Comparison of ENCODE assay signal across 9 mouse cellular contexts in genomic region chr3:9546882-9547620, GRCm38 (mm10).
DNase-seq lines count a peak whose midpoint lies in the region; ATAC-seq and TF ChIP-seq lines count a peak whose summit lies in the region.
"Had no signal": no experiment of that assay in that cellular context is flagged by ENCODE, and none has a peak within 500 bp of the region (broad histone marks: within the 10 kb centered on the region; RNA-seq: fewer than 3 reads in every experiment).

No protein-coding gene starts in this region.

- H3K4me2 ChIP-seq in hindbrain, embryonic 12.5 days (replicated peaks) = peak overlapping the region; percentile 14; the same call in 1 of the 2 replicates

- no peak overlapping the region for H3K4me3 ChIP-seq in hindbrain, embryonic 12.5 days
- H3K4me3 ChIP-seq in layer of hippocampus, adult 2 months = no peak overlapping the region
- H3K4me3 ChIP-seq: gastrocnemius, adult 2 months had no signal

- H3K36me3 ChIP-seq in hindbrain, embryonic 12.5 days = no peaks in the 10 kb centered on the region

- no peaks in the 10 kb centered on the region for H3K27me3 ChIP-seq in hindbrain, embryonic 12.5 days

- no peak overlapping the region for H3K9ac ChIP-seq in hindbrain, embryonic 12.5 days

- 45% methylated on average over 15 of the region's 15 CpGs for WGBS in hindbrain, embryonic 12.5 days

- no peak for TF ChIP-seq CTCF in layer of hippocampus, adult 2 months (conservative IDR thresholded peaks at IDR 0.05)

- no peak overlapping the region for H3K27ac ChIP-seq in hindbrain, embryonic 12.5 days
- H3K27ac ChIP-seq in layer of hippocampus, adult 2 months = no peak overlapping the region
- H3K27ac ChIP-seq: gastrocnemius, adult 2 months had no signal

- DNase-seq in kidney, adult 18-20 months = peak; percentile 2
- DNase-seq in kidney, postnatal 25 days = no peak
- peak; percentile 71 for DNase-seq in Muller cell, postnatal 12 days (ENCODE audit: inconsistent ontology term)
- DNase-seq in layer of hippocampus, adult 2 months (ENCODE audit: low spot score in 2 of 2) = no peak
- no peak for DNase-seq in gastrocnemius, postnatal 10 days
- no peak for DNase-seq in spleen, adult 18-20 months
- DNase-seq: gastrocnemius, adult 2 months had no signal

- peaks cover 22% of the 10 kb centered on the region for H3K4me1 ChIP-seq in hindbrain, embryonic 12.5 days

- 0 out of 2 replicates have a peak, but pooled peaks have one; percentile 36 for ATAC-seq in hindbrain, embryonic 12.5 days (ENCODE audit: low FRiP score)
- peak; percentile 49 for ATAC-seq in megakaryocyte progenitor cell, adult 5-6 weeks (replicated peaks; ENCODE audit: poor library complexity)

- no peaks in the 10 kb centered on the region for H3K9me3 ChIP-seq in hindbrain, embryonic 12.5 days (replicated peaks)

Comparison
In these comparisons a context has a peak if more than half of its experiments do, and no peak if none do; other contexts are left out.
1. DNase-seq: peak in kidney, adult 18-20 months (single experiment) and Muller cell, postnatal 12 days (single experiment); none in kidney, postnatal 25 days (0 of 2), layer of hippocampus, adult 2 months (0 of 2), gastrocnemius, postnatal 10 days (single experiment) and spleen, adult 18-20 months (0 of 2).